Mouse (Mus musculus): ENCODE results near the gene Rpl4. TPM values are rescaled to one million over a fixed set of nuclear protein-coding genes. Genes with fewer than 3 reads are reported as not detected.

The Rpl4 gene
- polyA plus RNA-seq (2014; fragmentation: Illumina TruSeq; extraction: RNeasy Lipid Tissue Mini Kit (QIAGEN cat#74804); ENCODE audit: low read depth, low replicate concordance), result 302 TPM

GRCm38 (mm10) chr9:64172816-64173665 is at the start of gene Rpl4, which contains the start of gene Zwilch:
Gene Rpl4, plus strand, starts transcription at chr9:64173375.
Gene Zwilch, minus strand, starts transcription at chr9:64173104.

DNA sequence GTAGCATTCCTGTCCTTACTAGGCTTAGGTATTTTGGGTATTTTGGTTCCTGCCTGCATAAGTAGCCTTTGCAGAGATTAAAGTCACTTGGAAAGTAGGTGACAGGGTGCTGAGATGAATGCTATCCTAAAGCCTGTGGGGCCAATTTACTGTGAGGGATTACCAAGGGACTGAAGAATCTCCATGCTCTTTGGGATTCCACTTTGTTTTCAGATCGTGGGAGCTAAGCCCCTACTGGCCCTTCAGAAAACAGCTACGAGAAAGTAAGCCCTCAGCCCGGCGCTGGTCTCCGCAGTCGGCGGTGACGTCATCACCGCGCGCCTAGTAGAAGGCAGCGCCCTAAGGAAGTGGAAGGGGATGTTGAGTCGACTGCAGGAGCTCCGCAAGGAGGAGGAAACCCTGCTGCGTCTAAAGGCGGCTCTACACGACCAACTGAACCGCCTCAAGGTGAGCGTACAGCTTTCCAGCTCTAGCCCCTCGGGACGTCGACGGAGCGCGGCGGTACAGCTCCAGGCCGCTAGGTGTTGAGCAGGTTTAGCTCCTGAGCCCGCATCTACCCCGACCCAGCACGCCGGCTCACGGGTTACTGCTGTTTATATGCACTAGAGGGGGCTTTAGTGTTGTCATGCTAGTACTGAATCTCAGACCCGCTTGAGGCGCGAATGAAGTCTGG is 5.9 kb downstream of the Rpl4 start, which contains the start of gene Snapc5:
Gene Snapc5 (plus strand): TSS at position 301 of the 673 bp plus-strand sequence.

Other genes with a start within 250 kb of the Rpl4 start
- 1.5 TPM for gene Smad6, start 151.3 kb upstream of the Rpl4 start, polyA plus RNA-seq (2014; fragmentation: Illumina TruSeq; extraction: RNeasy Lipid Tissue Mini Kit (QIAGEN cat#74804); ENCODE audit: low read depth, low replicate concordance)
- not detected for gene Lctl, start 56.2 kb upstream of the Rpl4 start, polyA plus RNA-seq (2014; fragmentation: Illumina TruSeq; extraction: RNeasy Lipid Tissue Mini Kit (QIAGEN cat#74804); ENCODE audit: low read depth, low replicate concordance)
- 1.4 TPM for gene Zwilch, start 271 bp upstream of the Rpl4 start, polyA plus RNA-seq (2014; fragmentation: Illumina TruSeq; extraction: RNeasy Lipid Tissue Mini Kit (QIAGEN cat#74804); ENCODE audit: low read depth, low replicate concordance)
- gene Snapc5, start 5.9 kb downstream of the Rpl4 start, polyA plus RNA-seq (2014; fragmentation: Illumina TruSeq; extraction: RNeasy Lipid Tissue Mini Kit (QIAGEN cat#74804); ENCODE audit: low read depth, low replicate concordance), result 32.5 TPM
- gene Uchl4, start 61.8 kb downstream of the Rpl4 start, polyA plus RNA-seq (2014; fragmentation: Illumina TruSeq; extraction: RNeasy Lipid Tissue Mini Kit (QIAGEN cat#74804); ENCODE audit: low read depth, low replicate concordance), result not detected
- 32.2 TPM for gene Map2k1, start 80.3 kb downstream of the Rpl4 start, polyA plus RNA-seq (2014; fragmentation: Illumina TruSeq; extraction: RNeasy Lipid Tissue Mini Kit (QIAGEN cat#74804); ENCODE audit: low read depth, low replicate concordance)
- 14.3 TPM for gene Tipin, start 108.2 kb downstream of the Rpl4 start, polyA plus RNA-seq (2014; fragmentation: Illumina TruSeq; extraction: RNeasy Lipid Tissue Mini Kit (QIAGEN cat#74804); ENCODE audit: low read depth, low replicate concordance)
- gene Dis3l, start 167.9 kb downstream of the Rpl4 start, polyA plus RNA-seq (2014; fragmentation: Illumina TruSeq; extraction: RNeasy Lipid Tissue Mini Kit (QIAGEN cat#74804); ENCODE audit: low read depth, low replicate concordance), result 10.1 TPM
- not detected for gene Megf11, start 212.3 kb downstream of the Rpl4 start, polyA plus RNA-seq (2014; fragmentation: Illumina TruSeq; extraction: RNeasy Lipid Tissue Mini Kit (QIAGEN cat#74804); ENCODE audit: low read depth, low replicate concordance)

Data from liver, adult 10 weeks (tissue).